Mouse (Mus musculus): ENCODE data around the gene Pard3b.

DNA sequence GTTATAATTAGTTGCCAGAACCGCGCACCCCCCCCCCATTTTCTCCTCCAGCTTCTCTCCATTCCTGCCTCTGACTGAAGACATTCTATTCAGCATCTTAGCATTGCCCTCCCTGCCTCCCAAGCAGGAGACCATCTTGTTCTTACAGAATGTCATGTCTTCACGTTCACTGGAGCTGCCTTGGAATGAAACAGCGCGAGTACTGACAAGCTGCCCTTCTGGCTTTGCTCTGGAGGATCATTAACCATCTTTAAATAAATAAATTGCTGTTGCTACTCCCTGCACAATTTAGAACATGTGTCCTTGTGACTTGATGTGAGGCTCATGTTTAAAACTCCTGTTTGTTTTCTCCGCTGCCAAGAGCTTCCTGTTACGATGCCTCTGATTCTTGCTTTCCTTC is 432.5 kb downstream of the Pard3b start:
- no peak for TF ChIP-seq CTCF (conservative IDR thresholded peaks at IDR 0.05 in 1 of 2, IDR thresholded peaks at IDR 0.05 in 1 of 2; ENCODE audit: low read depth in 2 of 2, low read length in 2 of 2)
- TF ChIP-seq EP300 (IDR thresholded peaks at IDR 0.05; ENCODE audit: low read length), result no peak
- TF ChIP-seq USF1 (IDR thresholded peaks at IDR 0.05; ENCODE audit: low read depth, low read length), result no peak
- no peak for TF ChIP-seq MEF2A (IDR thresholded peaks at IDR 0.05; ENCODE audit: borderline replicate concordance, low read depth, low read length)
- no peak for TF ChIP-seq RCOR1 (conservative IDR thresholded peaks at IDR 0.05; ENCODE audit: low read depth, low read length)
- TF ChIP-seq MYC (IDR thresholded peaks at IDR 0.05; ENCODE audit: low read depth, low read length), result no peak
- TF ChIP-seq ZKSCAN1 (IDR thresholded peaks at IDR 0.05; ENCODE audit: borderline replicate concordance, low read depth, low read length), result no peak
- no peak for TF ChIP-seq POLR2AphosphoS2 (IDR thresholded peaks at IDR 0.05; ENCODE audit: low read depth, low read length)
- TF ChIP-seq POLR2A (IDR thresholded peaks at IDR 0.05; ENCODE audit: low read depth, low read length), result no peak
- TF ChIP-seq PAX5 (IDR thresholded peaks at IDR 0.05; ENCODE audit: low read length), result no peak
- no peak for TF ChIP-seq USF2 (conservative IDR thresholded peaks at IDR 0.05; ENCODE audit: low read depth, low read length)
